Mouse (Mus musculus) embryonic fibroblast, embryonic 13.5 days (primary cell): ENCODE measurements around the gene Dst. TPM values are rescaled to one million over a fixed set of nuclear protein-coding genes. Genes with fewer than 3 reads are reported as not detected.

ENCODE experiments used
- H3K27ac ChIP-seq: 2 replicates; pipeline ENCODE4 v1.5.1; 2012; ENCODE audit warnings: low read length, control low read depth, inconsistent platforms; ENCODE audit not compliant: insufficient read depth
- H3K4me1 ChIP-seq: 2 replicates; pipeline ENCODE4 v1.6.1; 2011; ENCODE audit warnings: low read length; ENCODE audit not compliant: control insufficient read depth, insufficient read depth
- H3K4me3 ChIP-seq: 2 replicates; pipeline ENCODE4 v1.5.1; 2011; ENCODE audit warnings: mild to moderate bottlenecking, control low read depth, low read length; ENCODE audit not compliant: insufficient read depth
- CTCF ChIP-seq: IDR thresholded peaks from 2 replicates; pipeline ENCODE4 v1.5.1; 2011; ENCODE audit warnings: mild to moderate bottlenecking, control low read depth, low read length, moderate library complexity, borderline replicate concordance; ENCODE audit not compliant: insufficient read depth
- POLR2A ChIP-seq: IDR thresholded peaks from 2 replicates; pipeline ENCODE4 v1.6.1; 2011; ENCODE audit warnings: low read depth, mild to moderate bottlenecking, control low read depth, low read length, moderate library complexity
- polyA plus RNA-seq: library from polyadenylated mRNA; stranded (reverse); fragments of >200 nt; gene quantifications from 2 replicates; pipeline ENCODE4 v1.2.4, GENCODE M21; 2011; ENCODE audit warnings: low read depth; ENCODE audit not compliant: missing spikeins, insufficient read length

The Dst gene
- polyA plus RNA-seq, 1 experiment: 101 TPM

DNA sequence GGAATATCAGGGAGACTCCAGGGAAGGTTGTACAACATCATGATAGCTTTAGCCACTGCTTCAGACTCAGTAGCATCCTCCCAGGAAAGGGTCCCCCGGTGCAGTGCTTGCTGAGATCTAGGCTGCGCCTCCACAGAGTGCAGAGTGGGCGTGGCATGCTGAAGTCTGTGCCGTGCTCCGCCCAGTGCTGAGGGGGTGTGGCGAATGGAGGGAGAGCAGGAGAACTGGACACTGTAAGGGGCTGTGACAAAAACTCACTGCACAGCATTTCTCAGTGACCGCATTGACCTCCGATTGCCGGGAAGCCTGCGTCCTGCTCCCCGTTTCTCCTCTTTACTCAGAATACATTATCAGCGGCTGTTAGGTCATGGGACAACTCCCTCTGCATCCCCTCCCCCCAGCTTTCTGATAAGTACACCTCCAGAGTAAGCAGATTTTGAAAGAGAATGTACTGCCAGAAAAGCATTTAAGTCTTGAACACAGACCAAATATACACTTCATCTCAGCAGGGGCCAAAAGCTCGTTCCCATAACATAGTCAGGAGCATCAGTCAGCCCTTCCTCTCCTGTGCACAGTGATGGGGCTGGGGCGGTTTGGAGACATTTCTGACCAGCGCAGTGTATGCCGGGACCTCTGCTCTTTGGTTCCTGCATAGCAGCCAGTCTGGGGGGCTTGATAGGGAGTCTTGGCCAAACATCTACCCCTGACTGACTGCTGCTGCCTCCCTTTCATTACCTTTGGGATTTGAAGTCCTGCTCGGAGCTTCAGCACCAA, 37.1 kb downstream of the Dst start:
- TF ChIP-seq POLR2A (no peak), CTCF (no peak)
- H3K27ac ChIP-seq: no peak overlapping the region
- H3K4me3 ChIP-seq: no peak overlapping the region

DNA sequence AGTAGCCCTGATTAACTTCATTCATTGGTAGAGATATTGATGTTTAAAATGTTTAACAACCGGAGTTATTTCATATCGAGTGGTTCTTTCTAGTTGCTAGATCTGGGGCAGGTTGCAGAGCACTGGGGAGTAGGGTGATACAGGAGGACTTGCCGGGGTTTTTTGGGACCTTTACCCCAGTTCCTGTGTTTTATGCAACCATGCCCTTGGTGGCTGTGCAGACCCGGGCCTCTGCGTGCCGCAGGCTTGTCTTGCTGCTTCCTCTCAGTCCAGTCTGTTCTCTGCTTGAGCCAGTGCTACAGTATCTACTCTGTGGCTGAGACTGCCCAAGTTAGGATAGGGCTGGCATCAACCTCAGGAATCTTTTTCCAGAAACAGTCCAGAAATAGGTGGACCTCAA, 37.7 kb downstream of the Dst start:
- TF ChIP-seq CTCF (no peak), POLR2A (no peak)
- no peaks in the 10 kb centered on the region for H3K4me1 ChIP-seq
- H3K27ac ChIP-seq: no peak overlapping the region
- no peak overlapping the region for H3K4me3 ChIP-seq

More for the DNA sequence above, 37.1 kb downstream of the Dst start:
- no peaks in the 10 kb centered on the region for H3K4me1 ChIP-seq

DNA sequence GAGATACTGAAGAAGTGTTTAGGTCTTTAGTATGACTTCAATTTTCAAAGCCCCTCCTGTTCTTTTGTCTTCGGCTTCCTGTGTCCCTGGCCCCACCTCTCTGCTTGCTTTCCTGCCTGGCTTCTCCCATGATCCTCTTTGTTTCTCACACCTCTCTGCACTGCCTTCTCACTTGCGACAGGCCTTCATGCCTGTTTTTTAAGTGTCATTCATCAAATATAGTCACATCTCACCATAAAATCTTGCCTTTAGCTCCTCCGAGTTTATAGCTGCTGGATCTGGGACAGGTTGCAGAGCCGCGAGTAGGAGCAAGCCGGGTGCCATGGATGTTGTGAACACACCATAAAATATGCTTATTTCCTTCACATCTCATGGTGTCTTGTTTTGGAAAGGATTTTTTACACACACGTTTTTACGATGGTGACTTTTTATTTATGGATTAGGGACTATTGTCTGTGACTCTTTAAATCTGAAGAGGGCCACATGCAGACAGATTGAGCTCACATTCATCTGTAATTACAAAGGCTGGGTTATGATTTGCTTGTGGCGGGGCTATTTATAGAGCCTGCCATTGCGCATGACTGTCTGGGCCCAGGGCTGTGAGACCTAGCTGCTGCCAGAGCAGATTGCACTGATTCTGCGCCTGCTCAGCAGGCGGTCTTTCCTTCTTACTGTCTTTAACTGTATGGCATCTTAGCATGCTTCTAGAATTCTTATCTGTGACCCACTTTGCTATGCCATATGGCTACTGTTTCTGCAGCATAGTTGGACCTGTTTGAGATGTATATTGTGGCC, 38.8 kb downstream of the Dst start:
- TF ChIP-seq POLR2A (no peak), CTCF (no peak)
- Histone ChIP-seq H3K4me1 (no peaks in the 10 kb centered on the region), H3K4me3 (no peak overlapping the region), H3K27ac (no peak overlapping the region)

DNA sequence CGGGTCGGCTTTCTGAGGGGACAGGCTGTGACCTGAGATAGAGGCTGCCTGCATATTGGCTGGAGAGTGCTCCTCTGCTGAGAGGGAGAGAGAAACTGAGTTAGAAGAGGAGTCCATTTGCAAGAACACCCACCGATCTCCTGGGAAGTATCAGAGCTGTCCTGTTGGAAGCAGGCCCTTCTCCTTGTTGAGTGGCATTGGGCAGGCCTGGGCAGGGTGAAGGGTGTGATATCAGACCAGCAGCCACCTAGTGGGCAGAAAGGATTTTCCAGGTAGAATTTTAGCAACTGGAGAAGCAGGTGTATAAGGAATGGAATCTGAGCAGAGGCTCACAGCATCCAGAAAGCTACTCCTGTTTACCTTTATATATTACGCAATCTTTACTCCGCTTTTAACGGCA, 39.8 kb downstream of the Dst start:
- H3K4me1 ChIP-seq: no peaks in the 10 kb centered on the region
- no peak overlapping the region for H3K4me3 ChIP-seq
- TF ChIP-seq POLR2A: no peak
- TF ChIP-seq CTCF: no peak
- H3K27ac ChIP-seq: no peak overlapping the region

DNA sequence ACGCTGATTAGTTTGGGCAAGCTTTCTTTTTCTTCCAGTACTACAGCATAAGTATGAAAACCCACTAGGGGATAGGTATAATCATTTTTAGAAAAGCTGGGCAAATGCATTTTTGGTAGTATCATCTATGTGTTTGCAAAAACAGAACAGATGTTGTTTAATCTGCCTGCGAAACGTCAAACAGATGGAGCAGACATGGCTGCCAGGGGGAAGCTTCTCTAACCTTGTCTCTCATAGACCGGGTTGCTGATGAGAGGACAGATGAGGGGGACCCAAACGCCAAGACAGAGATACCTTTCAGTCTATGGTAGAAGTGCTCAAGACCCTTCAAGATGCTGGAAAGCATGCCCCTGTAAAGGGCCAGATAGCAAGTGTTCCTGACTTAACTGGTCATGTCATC, 40.5 kb downstream of the Dst start:
- no peak for TF ChIP-seq POLR2A
- no peak for TF ChIP-seq CTCF
- Histone ChIP-seq H3K4me3 (no peak overlapping the region), H3K4me1 (no peaks in the 10 kb centered on the region), H3K27ac (no peak overlapping the region)

DNA sequence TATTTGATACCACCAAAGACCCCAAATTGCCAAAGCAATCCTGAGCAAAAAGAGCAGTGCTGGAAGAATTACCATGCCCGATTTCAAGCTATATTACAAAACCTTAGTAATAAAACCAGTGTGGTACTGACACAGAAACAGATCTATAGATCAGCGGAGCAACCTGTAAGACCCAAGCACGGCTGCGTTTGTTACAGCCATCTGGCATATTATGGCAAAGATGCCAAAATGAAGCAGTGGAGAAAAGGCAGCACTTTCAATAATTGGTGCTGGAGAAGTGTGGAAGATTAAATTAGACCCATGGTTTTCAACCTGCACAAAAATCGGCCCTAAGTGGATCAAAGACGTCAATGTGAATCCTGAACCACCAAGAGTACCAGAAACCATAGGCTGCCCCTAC, 47.6 kb downstream of the Dst start:
- Histone ChIP-seq H3K4me1 (no peaks in the 10 kb centered on the region), H3K4me3 (no peak overlapping the region), H3K27ac (no peak overlapping the region)
- TF ChIP-seq CTCF (no peak), POLR2A (no peak)

DNA sequence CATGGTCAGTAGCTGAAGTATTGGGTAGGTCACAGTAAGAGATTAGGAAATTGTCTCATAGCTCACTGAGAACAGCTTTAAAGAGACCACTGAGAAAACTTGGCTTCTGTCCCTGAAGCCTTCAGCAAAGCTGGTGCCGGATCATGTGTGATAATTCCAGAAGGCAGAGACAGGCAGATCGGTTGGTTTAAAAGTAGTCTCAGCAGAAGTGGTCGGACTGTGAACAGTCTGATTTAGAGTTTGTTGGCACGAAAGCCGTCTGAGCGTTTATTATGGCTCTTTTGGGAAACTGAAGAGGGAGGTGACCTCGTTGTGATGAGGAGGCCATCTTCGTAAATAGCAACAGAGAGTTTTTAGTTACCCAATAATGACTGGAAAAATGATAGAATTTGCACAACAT, 52.4 kb downstream of the Dst start:
- TF ChIP-seq CTCF (no peak), POLR2A (no peak)
- H3K4me1 ChIP-seq: no peaks in the 10 kb centered on the region
- H3K27ac ChIP-seq: no peak overlapping the region
- H3K4me3 ChIP-seq: no peak overlapping the region

DNA sequence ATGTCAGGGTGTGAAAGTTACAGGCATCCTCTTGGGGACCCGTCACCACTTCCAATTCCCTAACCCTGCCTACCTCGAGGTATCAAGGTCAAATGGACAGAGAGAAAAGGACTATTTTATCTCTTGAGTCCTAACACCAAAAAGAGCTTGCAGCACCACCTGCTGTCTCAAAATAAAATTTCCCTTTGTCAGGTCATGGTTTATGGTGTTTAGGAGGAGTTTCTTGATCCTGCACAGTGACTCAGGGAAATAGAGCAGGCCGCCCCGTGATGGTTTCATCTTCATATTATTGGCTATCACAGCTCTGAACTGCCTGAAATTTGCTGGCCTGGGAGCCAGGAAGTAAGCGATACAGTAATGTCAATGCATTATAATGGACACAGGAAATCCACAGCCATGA, 56.6 kb downstream of the Dst start:
- Histone ChIP-seq H3K4me3 (no peak overlapping the region), H3K4me1 (no peaks in the 10 kb centered on the region), H3K27ac (no peak overlapping the region)
- TF ChIP-seq CTCF (no peak), POLR2A (no peak)

DNA sequence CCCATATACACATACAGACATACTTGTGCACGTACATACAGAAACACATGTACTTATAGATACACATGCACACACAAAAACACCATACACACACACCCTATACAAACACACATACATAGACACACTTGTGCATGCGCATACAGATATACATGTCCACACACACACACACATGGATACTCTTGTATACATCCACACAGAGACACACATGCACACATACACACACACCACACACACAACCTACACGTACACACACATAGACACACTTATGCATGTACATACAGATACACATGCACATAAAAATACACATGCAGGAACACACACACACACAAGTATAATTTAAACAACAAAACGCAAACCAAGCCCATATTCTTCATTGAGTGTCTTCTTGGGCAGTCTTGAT, 57.8 kb downstream of the Dst start:
- Histone ChIP-seq H3K4me3 (no peak overlapping the region), H3K27ac (no peak overlapping the region), H3K4me1 (no peaks in the 10 kb centered on the region)
- TF ChIP-seq POLR2A (no peak), CTCF (no peak)

DNA sequence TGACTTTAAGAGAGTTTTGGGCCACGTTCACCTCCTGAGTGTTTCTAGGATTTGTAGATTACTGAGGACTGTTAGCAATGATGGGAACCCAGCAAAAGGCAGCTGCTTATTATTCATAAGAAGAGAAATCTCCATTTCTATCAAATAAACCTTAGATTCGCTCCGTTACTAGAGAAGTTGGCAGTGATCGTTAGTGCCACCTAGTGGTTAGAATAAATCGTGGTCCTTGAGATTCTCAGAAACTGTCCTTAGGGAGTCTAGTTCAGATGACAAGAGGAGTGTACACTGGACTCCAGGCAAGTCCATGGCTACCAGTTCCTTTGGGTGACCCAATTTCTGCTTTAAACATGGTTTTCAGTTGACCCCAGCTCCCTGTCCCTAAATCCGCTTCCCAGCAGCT, 58.3 kb downstream of the Dst start:
- no peak for TF ChIP-seq CTCF
- no peak for TF ChIP-seq POLR2A
- H3K27ac ChIP-seq: no peak overlapping the region
- no peaks in the 10 kb centered on the region for H3K4me1 ChIP-seq
- H3K4me3 ChIP-seq: no peak overlapping the region
